Mouse (Mus musculus) liver, embryonic 16.5 days (tissue): ENCODE data around the gene Nol6. TPM values are rescaled to one million over a fixed set of nuclear protein-coding genes. Genes with fewer than 3 reads are reported as not detected.

ENCODE experiments used
- ATAC-seq: fragments of 200-750 bp; cut with Nextera tagmentation; 2 replicates; pipeline ENCODE4 v1.8.0; 2017; ENCODE audit warnings: low read depth, mild to moderate bottlenecking, moderate number of reproducible peaks, moderate library complexity
- H3K27ac ChIP-seq: fragments of 300-500 bp; sonication (generic); 2 replicates; pipeline ENCODE4 v1.5.1; 2014; ENCODE audit warnings: mild to moderate bottlenecking, low read length
- H3K27me3 ChIP-seq: fragments of 300-500 bp; sonication (generic); 2 replicates; pipeline ENCODE4 v1.6.1; 2014; ENCODE audit warnings: low read depth, low read length, mixed read lengths; ENCODE audit not compliant: control insufficient read depth, insufficient read depth
- H3K36me3 ChIP-seq: fragments of 300-500 bp; sonication (generic); 2 replicates; pipeline ENCODE4 v1.6.1; 2014; ENCODE audit warnings: mild to moderate bottlenecking; ENCODE audit not compliant: control insufficient read depth, insufficient read depth
- H3K4me1 ChIP-seq: fragments of 300-500 bp; sonication (generic); 2 replicates; pipeline ENCODE4 v1.6.1; 2014; ENCODE audit warnings: low read depth, low read length, mixed read lengths; ENCODE audit not compliant: control insufficient read depth
- H3K4me2 ChIP-seq: fragments of 300-500 bp; sonication (generic); 2 replicates; pipeline ENCODE4 v1.6.1; 2014; ENCODE audit warnings: low read depth, low read length, mixed read lengths
- H3K4me3 ChIP-seq: fragments of 300-500 bp; sonication (generic); 2 replicates; pipeline ENCODE4 v1.5.1; 2014; ENCODE audit warnings: low read depth, mild to moderate bottlenecking, low read length
- H3K9ac ChIP-seq: fragments of 300-500 bp; sonication (generic); 2 replicates; pipeline ENCODE4 v1.6.1; 2014; ENCODE audit warnings: low read depth, low read length
- H3K9me3 ChIP-seq: fragments of 300-500 bp; sonication (generic); replicated peaks from 2 replicates; pipeline ENCODE4 v1.6.1; 2016; ENCODE audit warnings: low read length; ENCODE audit not compliant: control insufficient read depth
- WGBS: fragments of 180-500 bp; shearing (Covaris S2); extraction: QIAGEN DNeasy Blood & Tissue Kit; methylation state at CpG from one replicate; pipeline ENCODE4 v1.1.7; 2014; ENCODE audit not compliant: insufficient replicate concordance; 5-methylcytosine and 5-hydroxymethylcytosine counted together
- polyA plus RNA-seq: library from polyadenylated mRNA; unstranded; fragments of >200 nt; fragmentation: Nextera tagmentation; extraction: Ambion mirVana; gene quantifications from 2 replicates; pipeline ENCODE4 v1.2.1, GENCODE M21; 2015

Gene Nol6
- polyA plus RNA-seq, 1 experiment from 2014 or later: 10.1 TPM

DNA sequence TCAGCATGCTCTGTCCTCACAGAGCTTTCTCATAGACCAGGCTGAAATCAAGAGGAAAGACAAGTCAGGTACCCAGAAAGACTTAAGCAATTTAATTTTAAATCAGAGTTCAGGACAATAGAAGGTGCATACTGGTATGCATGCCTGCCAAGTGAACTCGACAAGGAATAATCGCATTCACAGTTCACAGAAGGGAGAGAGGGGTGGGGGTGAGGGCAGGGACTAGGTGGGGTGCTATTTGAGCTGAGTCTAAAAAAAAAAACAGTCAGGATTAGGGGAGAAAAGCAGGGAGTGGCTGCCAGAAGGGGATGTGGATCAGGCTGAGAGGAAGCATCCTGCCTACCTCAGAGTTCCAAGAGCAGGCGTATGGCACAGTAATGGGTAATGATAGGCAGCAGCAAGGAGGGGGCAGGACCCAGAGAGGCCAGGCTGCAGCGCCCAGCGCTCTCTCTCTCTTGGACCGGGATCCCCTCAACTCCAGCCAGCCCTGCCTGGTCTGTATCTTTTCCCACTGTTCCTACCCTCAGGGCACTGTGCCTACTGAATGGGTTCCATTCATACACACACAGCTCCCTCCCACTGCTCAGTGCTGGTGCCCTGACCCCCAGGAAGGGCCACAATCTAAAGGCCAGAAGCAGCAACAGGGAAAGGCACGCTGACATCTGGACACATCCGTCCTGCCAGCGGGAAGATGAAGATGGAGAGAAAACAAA is 9.7 kb downstream of the Nol6 start:
- no peak for ATAC-seq
- Histone ChIP-seq H3K4me2 (no peak overlapping the region), H3K9me3 (no peaks in the 10 kb centered on the region), H3K9ac (no peak overlapping the region), H3K27me3 (no peaks in the 10 kb centered on the region), H3K27ac (no peak overlapping the region), H3K4me1 (no peaks in the 10 kb centered on the region), H3K4me3 (no peak overlapping the region), H3K36me3 (peaks cover 23% of the 10 kb centered on the region)
- 85% methylated on average over 9 of the region's 9 CpGs for WGBS

- Histone ChIP-seq H3K4me1 (no peaks in the 10 kb centered on the region), H3K4me3 (no peak overlapping the region), H3K36me3 (no peaks in the 10 kb centered on the region), H3K9ac (no peak overlapping the region), H3K27me3 (no peaks in the 10 kb centered on the region), H3K27ac (no peak overlapping the region), H3K4me2 (no peak overlapping the region), H3K9me3 (no peaks in the 10 kb centered on the region)
- no peak for ATAC-seq
- 52% methylated on average over 10 of the region's 10 CpGs for WGBS
Observed at GRCm38 (mm10) chr4:41108717-41109425, 15.4 kb downstream of the Nol6 start.

DNA sequence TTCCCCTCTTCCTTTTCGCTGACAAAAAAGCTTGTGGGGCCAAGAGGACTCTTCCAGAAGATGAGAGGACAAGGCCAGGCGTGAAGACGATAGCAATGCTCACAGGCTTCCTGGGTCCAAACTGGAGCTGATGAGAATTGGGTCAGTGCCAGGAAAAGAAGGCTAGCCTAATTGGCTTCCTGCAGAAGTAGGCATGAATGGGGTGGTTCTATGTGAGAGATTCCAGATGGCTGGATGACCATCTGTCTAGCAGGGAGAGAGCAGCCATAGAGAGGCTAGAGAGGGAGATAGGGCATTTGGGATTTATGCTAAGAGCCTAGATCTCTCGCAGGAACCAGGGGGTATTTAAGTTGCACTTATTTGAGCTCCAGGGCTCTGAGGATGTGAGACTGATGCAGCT is 16.8 kb downstream of the Nol6 start:
- ATAC-seq: no peak
- 63% methylated on average over 4 of the region's 4 CpGs for WGBS
- H3K9ac ChIP-seq: no peak overlapping the region
- H3K27ac ChIP-seq: no peak overlapping the region
- H3K27me3 ChIP-seq: no peaks in the 10 kb centered on the region
- H3K9me3 ChIP-seq: no peaks in the 10 kb centered on the region
- no peaks in the 10 kb centered on the region for H3K36me3 ChIP-seq
- H3K4me2 ChIP-seq: no peak overlapping the region
- no peaks in the 10 kb centered on the region for H3K4me1 ChIP-seq
- H3K4me3 ChIP-seq: no peak overlapping the region

GRCm38 (mm10) chr4:41102901-41103300 is 21.4 kb downstream of the Nol6 start:
- no peaks in the 10 kb centered on the region for H3K36me3 ChIP-seq
- H3K27me3 ChIP-seq: peaks cover 17% of the 10 kb centered on the region
- no peak overlapping the region for H3K27ac ChIP-seq
- H3K9ac ChIP-seq: no peak overlapping the region
- no peaks in the 10 kb centered on the region for H3K9me3 ChIP-seq
- H3K4me1 ChIP-seq: peaks cover 9% of the 10 kb centered on the region
- no peak overlapping the region for H3K4me3 ChIP-seq
- no peak overlapping the region for H3K4me2 ChIP-seq
- ATAC-seq: no peak

DNA sequence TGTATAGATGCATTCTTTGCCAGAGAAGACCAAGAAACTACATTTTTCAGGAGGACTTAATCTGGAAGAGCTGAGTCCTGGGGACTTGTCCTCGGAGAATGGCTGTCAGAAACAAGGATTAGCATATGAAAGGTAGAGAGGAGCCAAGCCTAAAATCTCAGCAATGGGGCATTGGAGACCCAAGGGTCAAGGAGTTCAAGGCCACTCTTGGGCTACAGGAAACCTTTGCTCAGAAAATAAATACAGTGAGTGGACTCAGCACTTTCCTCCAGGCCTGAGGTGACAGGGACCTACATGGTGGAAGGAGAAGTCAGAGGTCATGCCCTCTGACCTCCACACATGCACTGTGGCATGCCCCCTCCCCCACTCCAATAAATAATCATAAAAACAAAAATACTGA is 23.3 kb downstream of the Nol6 start:
- Histone ChIP-seq H3K9me3 (no peaks in the 10 kb centered on the region), H3K4me1 (peaks cover 28% of the 10 kb centered on the region), H3K27ac (no peak overlapping the region), H3K27me3 (peaks cover 25% of the 10 kb centered on the region), H3K4me3 (no peak overlapping the region), H3K36me3 (no peaks in the 10 kb centered on the region), H3K4me2 (no peak overlapping the region), H3K9ac (no peak overlapping the region)
- no peak for ATAC-seq
- 31% methylated on average over 1 of the region's 1 CpGs for whole genome bisulfite sequencing

- H3K9ac ChIP-seq: no peak overlapping the region
- H3K4me2 ChIP-seq: peak overlapping the region; percentile 87
- no peaks in the 10 kb centered on the region for H3K36me3 ChIP-seq
- no peaks in the 10 kb centered on the region for H3K9me3 ChIP-seq
- H3K4me1 ChIP-seq: peaks cover 34% of the 10 kb centered on the region
- H3K27me3 ChIP-seq: peaks cover 25% of the 10 kb centered on the region
- ATAC-seq: no peak
- whole genome bisulfite sequencing: 16% methylated on average over 11 of the region's 11 CpGs
- peak overlapping the region; percentile 64 for H3K4me3 ChIP-seq
- H3K27ac ChIP-seq: no peak overlapping the region
Observed at GRCm38 (mm10) chr4:41098577-41098951, 25.7 kb downstream of the Nol6 start.

- peaks cover 25% of the 10 kb centered on the region for H3K27me3 ChIP-seq
- WGBS: under 1% methylated on average over 42 of the region's 42 CpGs
- no peaks in the 10 kb centered on the region for H3K36me3 ChIP-seq
- H3K27ac ChIP-seq: peak within 1 kb of the TSS; percentile 58; the same call in 1 of the 2 replicates
- peak within 1 kb of the TSS; percentile 65 for H3K9ac ChIP-seq
- H3K9me3 ChIP-seq: no peaks in the 10 kb centered on the region
- H3K4me3 ChIP-seq: peak within 1 kb of the TSS; percentile 64
- H3K4me2 ChIP-seq: peak within 1 kb of the TSS; percentile 87
- peak; percentile 65 for ATAC-seq
- H3K4me1 ChIP-seq: peaks cover 34% of the 10 kb centered on the region
Observed at GRCm38 (mm10) chr4:41097871-41098576, 26.2 kb downstream of the Nol6 start, which contains the start of gene Aqp3. Gene Aqp3, minus strand, starts transcription at chr4:41098183.

DNA sequence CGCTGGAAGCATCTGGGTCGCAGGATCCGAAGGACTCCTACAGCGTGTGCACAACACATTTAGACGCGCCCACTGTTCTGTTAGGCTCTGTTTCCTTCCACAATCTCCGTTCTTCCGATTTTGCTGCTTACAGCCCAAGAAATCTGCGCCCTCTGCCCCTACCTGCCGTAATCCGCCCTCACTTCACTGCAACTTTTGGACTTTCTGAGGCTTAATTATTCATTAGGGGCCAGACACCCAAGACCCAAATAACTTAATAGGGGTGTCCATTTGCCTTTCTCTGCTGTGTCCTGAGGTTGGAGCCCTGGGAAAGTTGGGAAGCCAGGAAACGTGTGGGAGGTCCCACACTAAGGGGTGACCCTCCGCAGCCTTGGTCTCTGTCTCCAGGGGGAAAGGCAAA is 26.9 kb downstream of the Nol6 start:
- WGBS: 37% methylated on average over 13 of the region's 13 CpGs
- peak overlapping the region; percentile 65 for H3K9ac ChIP-seq
- peaks cover 25% of the 10 kb centered on the region for H3K27me3 ChIP-seq
- H3K4me3 ChIP-seq: peak overlapping the region; percentile 64
- ATAC-seq: no peak
- peak overlapping the region; percentile 58; the same call in 1 of the 2 replicates for H3K27ac ChIP-seq
- H3K9me3 ChIP-seq: no peaks in the 10 kb centered on the region
- H3K36me3 ChIP-seq: no peaks in the 10 kb centered on the region
- peak overlapping the region; percentile 87 for H3K4me2 ChIP-seq
- peaks cover 34% of the 10 kb centered on the region for H3K4me1 ChIP-seq

DNA sequence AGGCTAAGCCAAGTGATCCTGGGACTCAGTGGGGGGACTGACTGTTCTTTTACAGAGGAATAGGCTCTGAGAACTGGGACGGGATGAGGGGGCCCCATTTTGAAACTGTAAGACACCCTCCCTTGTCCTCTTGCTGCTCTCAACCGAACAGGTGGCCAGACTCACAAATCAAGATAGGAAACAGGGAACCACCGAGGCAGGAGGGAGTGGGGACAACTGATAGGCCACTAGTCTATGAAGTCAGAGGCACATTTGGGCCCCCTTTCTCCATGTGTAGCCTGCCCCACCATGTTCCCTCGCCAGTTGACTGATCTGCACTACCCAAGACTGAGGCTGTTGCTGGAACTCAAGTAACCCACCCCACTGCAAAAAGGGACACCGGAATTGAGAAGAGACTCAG is 27.5 kb downstream of the Nol6 start:
- 24% methylated on average over 5 of the region's 5 CpGs for WGBS
- peak; percentile 76 for ATAC-seq
- peak overlapping the region; percentile 87 for H3K4me2 ChIP-seq
- no peaks in the 10 kb centered on the region for H3K9me3 ChIP-seq
- peak overlapping the region; percentile 64 for H3K4me3 ChIP-seq
- peaks cover 34% of the 10 kb centered on the region for H3K4me1 ChIP-seq
- peak overlapping the region; percentile 58; the same call in 1 of the 2 replicates for H3K27ac ChIP-seq
- peaks cover 25% of the 10 kb centered on the region for H3K27me3 ChIP-seq
- no peaks in the 10 kb centered on the region for H3K36me3 ChIP-seq
- H3K9ac ChIP-seq: peak overlapping the region; percentile 65
